Mouse (Mus musculus) liver, embryonic 14.5 days (tissue): ENCODE results near the gene Hyal3.

Experiments
- CTCF ChIP-seq: IDR thresholded peaks from 2 replicates; pipeline ENCODE4 v1.5.1; 2016; ENCODE audit warnings: antibody characterized with exemption, low read depth, control low read depth
- EP300 ChIP-seq: IDR thresholded peaks from 2 replicates; pipeline ENCODE4 v1.6.1; 2016; ENCODE audit warnings: antibody characterized with exemption, low read depth

- TF ChIP-seq CTCF: 0 out of 2 replicates have a peak, but pooled peaks have one; percentile 9
- no peak for TF ChIP-seq EP300
Observed at GRCm38 (mm10) chr9:107569270-107569669, 11.3 kb upstream of the Hyal3 start.
